Mouse (Mus musculus): ENCODE data around the gene Tdrd9. TPM values are rescaled to one million over a fixed set of nuclear protein-coding genes. Genes with fewer than 3 reads are reported as not detected.

Tdrd9 gene
- total and polyA plus RNA-seq, 2 experiments from 2014 or later, result 0.39 to 1.5 TPM

- no peaks in the 10 kb centered on the region for H3K27me3 ChIP-seq (ENCODE audit: insufficient read depth, low read length)
- H3K9ac ChIP-seq (replicated peaks; ENCODE audit: low read length, poor library complexity, severe bottlenecking), result no peak overlapping the region
- no peak for ATAC-seq (ENCODE audit: low FRiP score)
- no peaks in the 10 kb centered on the region for H3K36me3 ChIP-seq (ENCODE audit: insufficient read depth, low read length)
- H3K27ac ChIP-seq (ENCODE audit: low read depth, low read length), result no peak overlapping the region
- 83% methylated on average over 4 of the region's 4 CpGs for WGBS
- no peak for DNase-seq (ENCODE audit: low spot score)
- H3K4me1 ChIP-seq (ENCODE audit: insufficient read depth, low read length), result no peaks in the 10 kb centered on the region
- H3K4me3 ChIP-seq (ENCODE audit: low read depth, low read length), result no peak overlapping the region
- no peaks in the 10 kb centered on the region for H3K9me3 ChIP-seq (ENCODE audit: low read length)
- no peak overlapping the region for H3K4me2 ChIP-seq (ENCODE audit: low read depth, low read length, poor library complexity, severe bottlenecking)
- TF ChIP-seq CTCF (IDR thresholded peaks at IDR 0.05), result no peak
These were observed 45.0 kb downstream of the Tdrd9 start for GRCm38 (mm10) chr12:112016346-112016745.

- no peak for DNase-seq (ENCODE audit: low spot score)
These were observed 51.9 kb downstream of the Tdrd9 start for GRCm38 (mm10) chr12:112023306-112023705.

DNA sequence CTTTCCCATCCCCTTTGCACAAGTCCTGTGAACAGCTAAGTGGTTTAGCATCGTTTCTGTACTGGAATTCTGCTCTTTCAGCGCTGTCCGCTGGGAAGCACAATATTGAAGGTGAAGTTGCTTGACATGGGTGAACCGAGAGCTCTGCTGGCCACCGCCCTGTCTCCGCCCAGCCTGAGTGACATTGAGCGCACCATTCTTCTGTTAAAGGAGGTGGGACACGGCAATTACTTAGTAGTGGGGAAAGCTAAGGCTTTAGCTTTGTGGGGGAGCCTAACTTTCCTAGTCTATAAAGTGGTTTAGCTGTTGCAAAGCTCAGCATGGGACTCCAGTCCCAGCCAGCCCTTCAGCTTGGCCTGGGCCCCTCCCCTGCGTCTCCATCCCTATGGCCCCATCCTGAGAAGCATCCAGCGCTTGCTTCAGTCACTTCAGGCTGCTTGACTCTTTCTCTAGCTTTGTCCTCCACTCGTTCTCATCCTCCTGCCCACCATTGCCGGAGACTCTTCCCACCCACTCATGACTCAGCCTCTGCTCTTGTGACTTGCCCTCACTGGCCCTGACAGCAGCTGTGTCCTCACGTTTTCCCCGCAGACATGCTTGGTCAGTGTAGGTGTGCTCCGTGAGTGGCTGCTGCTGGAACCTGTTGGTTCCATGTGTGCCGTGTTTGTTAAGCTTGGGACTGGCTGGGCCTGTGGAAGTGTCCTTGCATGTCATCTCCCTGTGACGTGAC lies 53.4 kb downstream of the Tdrd9 start:
- no peak for ATAC-seq (ENCODE audit: low FRiP score)
- WGBS, result 77% methylated on average over 17 of the region's 17 CpGs
- H3K36me3 ChIP-seq (ENCODE audit: insufficient read depth, low read length), result no peaks in the 10 kb centered on the region

More at GRCm38 (mm10) chr12:112023306-112023705, 51.9 kb downstream of the Tdrd9 start:
- no peaks in the 10 kb centered on the region for H3K27me3 ChIP-seq (ENCODE audit: insufficient read depth, low read length)
- H3K9ac ChIP-seq (replicated peaks; ENCODE audit: low read length, poor library complexity, severe bottlenecking), result no peak overlapping the region
- no peak overlapping the region for H3K4me2 ChIP-seq (ENCODE audit: low read depth, low read length, poor library complexity, severe bottlenecking)
- WGBS, result 86% methylated on average over 2 of the region's 2 CpGs
- H3K4me3 ChIP-seq (ENCODE audit: low read depth, low read length), result no peak overlapping the region
- H3K4me1 ChIP-seq (ENCODE audit: insufficient read depth, low read length), result no peaks in the 10 kb centered on the region
- H3K36me3 ChIP-seq (ENCODE audit: insufficient read depth, low read length), result no peaks in the 10 kb centered on the region
- H3K9me3 ChIP-seq (ENCODE audit: low read length), result 0 out of 2 replicates have a peak, but pooled peaks cover 3% of the 10 kb centered on the region
- ATAC-seq (ENCODE audit: low FRiP score), result no peak
- H3K27ac ChIP-seq (ENCODE audit: low read depth, low read length), result no peak overlapping the region
- no peak for TF ChIP-seq CTCF (IDR thresholded peaks at IDR 0.05)

GRCm38 (mm10) chr12:112025457-112025856 lies 54.1 kb downstream of the Tdrd9 start:
- H3K9ac ChIP-seq (replicated peaks; ENCODE audit: low read length, poor library complexity, severe bottlenecking), result no peak overlapping the region
- 0 out of 2 replicates have a peak, but pooled peaks cover 3% of the 10 kb centered on the region for H3K9me3 ChIP-seq (ENCODE audit: low read length)
- whole genome bisulfite sequencing, result 90% methylated on average over 13 of the region's 13 CpGs
- DNase-seq (ENCODE audit: low spot score), result no peak
- no peaks in the 10 kb centered on the region for H3K36me3 ChIP-seq (ENCODE audit: insufficient read depth, low read length)
- no peaks in the 10 kb centered on the region for H3K4me1 ChIP-seq (ENCODE audit: insufficient read depth, low read length)
- no peak for ATAC-seq (ENCODE audit: low FRiP score)
- no peaks in the 10 kb centered on the region for H3K27me3 ChIP-seq (ENCODE audit: insufficient read depth, low read length)
- no peak overlapping the region for H3K27ac ChIP-seq (ENCODE audit: low read depth, low read length)
- H3K4me2 ChIP-seq (ENCODE audit: low read depth, low read length, poor library complexity, severe bottlenecking), result no peak overlapping the region
- TF ChIP-seq CTCF (IDR thresholded peaks at IDR 0.05), result no peak
- H3K4me3 ChIP-seq (ENCODE audit: low read depth, low read length), result no peak overlapping the region

More for the DNA sequence above, 53.4 kb downstream of the Tdrd9 start:
- Histone ChIP-seq H3K4me2 (ENCODE audit: low read depth, low read length, poor library complexity, severe bottlenecking) (no peak overlapping the region), H3K27me3 (ENCODE audit: insufficient read depth, low read length) (no peaks in the 10 kb centered on the region), H3K9me3 (ENCODE audit: low read length) (0 out of 2 replicates have a peak, but pooled peaks cover 3% of the 10 kb centered on the region), H3K4me1 (ENCODE audit: insufficient read depth, low read length) (no peaks in the 10 kb centered on the region), H3K4me3 (ENCODE audit: low read depth, low read length) (no peak overlapping the region), H3K9ac (replicated peaks; ENCODE audit: low read length, poor library complexity, severe bottlenecking) (no peak overlapping the region), H3K27ac (ENCODE audit: low read depth, low read length) (no peak overlapping the region)
- no peak for TF ChIP-seq CTCF (IDR thresholded peaks at IDR 0.05)
- no peak for DNase-seq (ENCODE audit: low spot score)

DNA sequence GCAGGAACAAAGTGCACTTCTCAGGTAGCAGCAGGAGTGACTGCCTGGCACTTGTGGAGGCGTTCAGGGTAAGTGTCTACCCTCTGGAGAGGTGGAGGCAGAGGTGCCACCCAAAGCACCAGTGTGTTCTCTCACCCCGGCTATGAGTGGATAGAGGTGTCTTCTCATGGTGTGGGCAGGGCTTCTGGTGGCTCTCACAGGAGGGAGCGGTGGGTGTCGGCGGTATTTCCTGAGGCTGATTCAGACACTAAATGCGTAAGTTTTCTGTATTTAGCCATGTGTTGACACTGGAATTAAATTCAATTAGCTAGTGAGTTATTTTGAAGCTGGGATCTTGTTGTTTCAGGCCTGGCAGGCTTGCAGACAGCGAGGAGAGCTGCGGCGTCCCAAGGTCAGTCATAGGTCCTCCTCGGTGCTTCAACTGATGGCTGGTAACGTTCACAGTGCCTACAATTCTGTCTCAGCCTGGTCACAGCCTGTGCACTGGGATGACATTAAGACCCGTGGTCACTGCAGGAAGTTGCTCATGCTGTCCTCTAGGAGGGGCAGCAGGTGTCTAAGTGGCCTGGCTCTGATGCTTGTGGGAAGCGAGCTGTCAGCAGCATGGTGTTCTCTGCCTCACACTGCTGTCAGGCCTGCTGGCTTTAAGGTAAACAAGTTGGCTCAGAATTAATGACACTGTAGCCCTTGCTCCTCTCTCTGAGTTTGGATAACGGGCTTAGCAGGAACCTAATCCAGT lies 54.7 kb downstream of the Tdrd9 start:
- H3K4me1 ChIP-seq (ENCODE audit: insufficient read depth, low read length), result no peaks in the 10 kb centered on the region
- 84% methylated on average over 14 of the region's 14 CpGs for WGBS
- no peak overlapping the region for H3K27ac ChIP-seq (ENCODE audit: low read depth, low read length)
- H3K9ac ChIP-seq (replicated peaks; ENCODE audit: low read length, poor library complexity, severe bottlenecking), result no peak overlapping the region
- TF ChIP-seq CTCF (IDR thresholded peaks at IDR 0.05), result no peak
- no peak for DNase-seq (ENCODE audit: low spot score)
- H3K9me3 ChIP-seq (ENCODE audit: low read length), result 0 out of 2 replicates have a peak, but pooled peaks cover 3% of the 10 kb centered on the region
- no peaks in the 10 kb centered on the region for H3K27me3 ChIP-seq (ENCODE audit: insufficient read depth, low read length)
- no peak overlapping the region for H3K4me3 ChIP-seq (ENCODE audit: low read depth, low read length)
- no peak overlapping the region for H3K4me2 ChIP-seq (ENCODE audit: low read depth, low read length, poor library complexity, severe bottlenecking)
- no peaks in the 10 kb centered on the region for H3K36me3 ChIP-seq (ENCODE audit: insufficient read depth, low read length)
- no peak for ATAC-seq (ENCODE audit: low FRiP score)

GRCm38 (mm10) chr12:112027408-112027807 lies 56.0 kb downstream of the Tdrd9 start:
- 64% methylated on average over 4 of the region's 4 CpGs for WGBS
- H3K4me1 ChIP-seq (ENCODE audit: insufficient read depth, low read length), result no peaks in the 10 kb centered on the region
- H3K9me3 ChIP-seq (ENCODE audit: low read length), result no peaks in the 10 kb centered on the region
- H3K4me3 ChIP-seq (ENCODE audit: low read depth, low read length), result no peak overlapping the region
- no peaks in the 10 kb centered on the region for H3K36me3 ChIP-seq (ENCODE audit: insufficient read depth, low read length)
- H3K27ac ChIP-seq (ENCODE audit: low read depth, low read length), result no peak overlapping the region
- DNase-seq (ENCODE audit: low spot score) (no peak), ATAC-seq (ENCODE audit: low FRiP score) (no peak)
- H3K9ac ChIP-seq (replicated peaks; ENCODE audit: low read length, poor library complexity, severe bottlenecking), result no peak overlapping the region
- H3K4me2 ChIP-seq (ENCODE audit: low read depth, low read length, poor library complexity, severe bottlenecking), result no peak overlapping the region
- TF ChIP-seq CTCF (IDR thresholded peaks at IDR 0.05), result no peak
- H3K27me3 ChIP-seq (ENCODE audit: insufficient read depth, low read length), result no peaks in the 10 kb centered on the region
